9 mouse cellular contexts compared by ENCODE assay signal in genomic region chr15:99678063-99678800, GRCm38 (mm10). TPM values are rescaled to one million over a fixed set of nuclear protein-coding genes. Genes with fewer than 3 reads are reported as not detected.
A peak's percentile ranks its signal among the peaks of the same experiment; 100 is the strongest.
DNase-seq lines count a peak whose midpoint lies in the region; ATAC-seq lines count a peak whose summit lies in the region.
"Had no signal": no experiment of that assay in that cellular context is flagged by ENCODE, and none has a peak within 500 bp of the region (broad histone marks: within the 10 kb centered on the region; RNA-seq: fewer than 3 reads in every experiment).

No protein-coding gene starts in this region.

- H3K4me1 ChIP-seq in intestine, embryonic 14.5 days (replicated peaks; ENCODE audit: control insufficient read depth, insufficient read depth, low read length): 0 out of 2 replicates have a peak, but pooled peaks cover 4% of the 10 kb centered on the region

- no peak overlapping the region for H3K27ac ChIP-seq in intestine, embryonic 14.5 days (ENCODE audit: low read depth)

- H3K27me3 ChIP-seq in intestine, embryonic 14.5 days (replicated peaks; ENCODE audit: control insufficient read depth, insufficient read depth, low read length): peaks cover 8% of the 10 kb centered on the region; the same call in 1 of the 2 replicates

- DNase-seq in heart, postnatal 4 days: peak; percentile 60
- no peak for DNase-seq in heart, adult 11 months
- DNase-seq in B cell, adult 2 months: peak; percentile 54 to 58
- DNase-seq in adrenal gland, postnatal 14 days: peak; percentile 71
- no peak for DNase-seq in intestine, embryonic 14.5 days (ENCODE audit: low spot score)
- DNase-seq in retina, postnatal 1 day: peak; percentile 54
- DNase-seq in gastrocnemius, postnatal 10 days: no peak
- no peak for DNase-seq in adipocyte (ENCODE audit: low spot score)

- no peak overlapping the region for H3K4me2 ChIP-seq in intestine, embryonic 14.5 days (ENCODE audit: low read length)

- peak; percentile 62 for ATAC-seq in intestine, embryonic 14.5 days (replicated peaks; ENCODE audit: low FRiP score, low TSS enrichment, low read depth)

- WGBS in intestine, embryonic 14.5 days: 14% methylated on average over 13 of the region's 13 CpGs

- H3K9ac ChIP-seq in intestine, embryonic 14.5 days (ENCODE audit: low read length): no peak overlapping the region

- no peaks in the 10 kb centered on the region for H3K36me3 ChIP-seq in intestine, embryonic 14.5 days (ENCODE audit: control insufficient read depth, insufficient read depth, low read length)

- H3K9me3 ChIP-seq in intestine, embryonic 14.5 days (ENCODE audit: control insufficient read depth, low read length): no peaks in the 10 kb centered on the region

- no peak overlapping the region for H3K4me3 ChIP-seq in intestine, embryonic 14.5 days (ENCODE audit: low read depth, low read length)

RNA-seq across cellular contexts. Expression of gene Asic1, which starts 8.1 kb away (rescaled TPM):
- total RNA-seq in heart, postnatal 4 days (2021): 1 to 10 TPM in 1 of 2 experiments, under 1 TPM in 1; 0.77 to 1.0 TPM
- 0.70 and 0.75 TPM in 2 replicates for total RNA-seq in adrenal gland, postnatal 14 days (2021)
- polyA plus RNA-seq in intestine, embryonic 14.5 days (2014; fragmentation: Nextera tagmentation; extraction: Ambion mirVana): 1.3 and 1.7 TPM in 2 replicates
- total RNA-seq in gastrocnemius, postnatal 10 days (2021): 1 to 10 TPM; 1.1 to 2.1 TPM

RNA-seq across cellular contexts. Expression of gene Smarcd1, which starts 23.7 kb away (rescaled TPM):
- 10 to 100 TPM; 46.5 to 47.7 TPM for total RNA-seq in heart, postnatal 4 days (2021)
- total RNA-seq in adrenal gland, postnatal 14 days (2021): 40.0 and 57.6 TPM in 2 replicates
- polyA plus RNA-seq in intestine, embryonic 14.5 days (2014; fragmentation: Nextera tagmentation; extraction: Ambion mirVana): 39.0 and 42.3 TPM in 2 replicates
- total RNA-seq in gastrocnemius, postnatal 10 days (2021): 10 to 100 TPM; 15.4 to 15.9 TPM

RNA-seq across cellular contexts. Expression of gene Racgap1, which starts 26.8 kb away (rescaled TPM):
- 10 to 100 TPM; 88.5 to 98.7 TPM for total RNA-seq in heart, postnatal 4 days (2021)
- total RNA-seq in adrenal gland, postnatal 14 days (2021): 25.3 and 28.5 TPM in 2 replicates
- 104 and 111 TPM in 2 replicates for polyA plus RNA-seq in intestine, embryonic 14.5 days (2014; fragmentation: Nextera tagmentation; extraction: Ambion mirVana)
- total RNA-seq in gastrocnemius, postnatal 10 days (2021): 10 to 100 TPM; 18.3 to 23.9 TPM

RNA-seq across cellular contexts. Expression of gene Gm17349, which starts 27.1 kb away (rescaled TPM):
- 1 to 10 TPM; 3.7 to 4.8 TPM for total RNA-seq in heart, postnatal 4 days (2021)
- 17.6 and 18.1 TPM in 2 replicates for total RNA-seq in adrenal gland, postnatal 14 days (2021)
- not detected in 2 replicates for polyA plus RNA-seq in intestine, embryonic 14.5 days (2014; fragmentation: Nextera tagmentation; extraction: Ambion mirVana)
- total RNA-seq in gastrocnemius, postnatal 10 days (2021): 1 to 10 TPM in 1 of 2 experiments, not detected in 1; 2.4 TPM
- polyA plus RNA-seq: testis, adult 2 months had no signal

RNA-seq across cellular contexts. Expression of gene Gpd1, which starts 39.1 kb away (rescaled TPM):
- total RNA-seq in heart, postnatal 4 days (2021): 10 to 100 TPM; 24.5 to 26.4 TPM
- 1,539 and 1,562 TPM in 2 replicates for total RNA-seq in adrenal gland, postnatal 14 days (2021)
- polyA plus RNA-seq in intestine, embryonic 14.5 days (2014; fragmentation: Nextera tagmentation; extraction: Ambion mirVana): 0.17 and 0.35 TPM in 2 replicates
- total RNA-seq in gastrocnemius, postnatal 10 days (2021): 100 to 1,000 TPM; 358 to 467 TPM

Comparison
In these comparisons a context has a peak if more than half of its experiments do, and no peak if none do; other contexts are left out.
1. DNase-seq: peak in heart, postnatal 4 days (single experiment), B cell, adult 2 months (2 of 2), adrenal gland, postnatal 14 days (single experiment) and retina, postnatal 1 day (single experiment); none in heart, adult 11 months (single experiment), intestine, embryonic 14.5 days (single experiment), gastrocnemius, postnatal 10 days (single experiment) and adipocyte (single experiment).